19 mouse cellular contexts compared by ENCODE assay signal in the genomic region with DNA sequence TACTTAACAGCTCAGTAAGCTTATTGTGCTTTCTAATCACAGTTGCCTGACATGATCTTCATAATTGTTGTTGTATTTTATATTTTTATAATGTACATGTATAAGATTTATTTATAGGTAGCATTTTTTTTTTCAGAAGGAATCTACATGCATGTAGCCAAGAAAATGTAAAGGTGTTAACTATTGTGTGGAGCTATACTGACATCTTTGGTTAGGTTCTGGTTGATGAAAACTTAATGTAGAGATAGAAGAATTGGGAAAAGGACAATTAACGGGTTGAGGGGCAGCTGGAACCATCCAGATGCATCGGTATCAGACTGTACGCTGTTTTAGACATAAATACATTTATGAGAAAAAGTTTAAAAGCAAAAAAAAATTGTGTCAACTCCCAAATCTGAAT. TPM values are rescaled to one million over a fixed set of nuclear protein-coding genes. Genes with fewer than 3 reads are reported as not detected.
DNase-seq lines count a peak whose midpoint lies in the region; ATAC-seq and TF ChIP-seq lines count a peak whose summit lies in the region.
"Had no signal": no experiment of that assay in that cellular context is flagged by ENCODE, and none has a peak within 500 bp of the region (broad histone marks: within the 10 kb centered on the region; RNA-seq: fewer than 3 reads in every experiment).

No protein-coding gene starts in this region.

- H3K36me3 ChIP-seq in embryonic facial prominence, embryonic 13.5 days, result no peaks in the 10 kb centered on the region
- no peaks in the 10 kb centered on the region for H3K36me3 ChIP-seq in embryonic facial prominence, embryonic 10.5 days (replicated peaks)
- no peaks in the 10 kb centered on the region for H3K36me3 ChIP-seq in hindbrain, embryonic 14.5 days (replicated peaks; ENCODE audit: control insufficient read depth, insufficient read depth)
- H3K36me3 ChIP-seq in midbrain, postnatal 0 days (ENCODE audit: insufficient read depth, low read length), result no peaks in the 10 kb centered on the region
- H3K36me3 ChIP-seq in heart, embryonic 12.5 days, result no peaks in the 10 kb centered on the region
- H3K36me3 ChIP-seq: intestine, embryonic 15.5 days; kidney, embryonic 15.5 days had no signal

- H3K27me3 ChIP-seq in embryonic facial prominence, embryonic 13.5 days, result no peaks in the 10 kb centered on the region
- H3K27me3 ChIP-seq in embryonic facial prominence, embryonic 10.5 days (replicated peaks; ENCODE audit: low read depth, poor library complexity, severe bottlenecking), result no peaks in the 10 kb centered on the region
- no peaks in the 10 kb centered on the region for H3K27me3 ChIP-seq in hindbrain, embryonic 14.5 days (ENCODE audit: control insufficient read depth, insufficient read depth, low read length)
- no peaks in the 10 kb centered on the region for H3K27me3 ChIP-seq in midbrain, postnatal 0 days (ENCODE audit: insufficient read depth, low read length)
- H3K27me3 ChIP-seq in heart, embryonic 12.5 days (replicated peaks), result no peaks in the 10 kb centered on the region
- H3K27me3 ChIP-seq: intestine, embryonic 15.5 days had no signal

- H3K4me2 ChIP-seq in embryonic facial prominence, embryonic 13.5 days, result 0 out of 2 replicates have a peak overlapping the region, but pooled peaks have one; percentile 63
- H3K4me2 ChIP-seq in hindbrain, embryonic 14.5 days (replicated peaks), result peak overlapping the region; percentile 62
- peak overlapping the region; percentile 54 for H3K4me2 ChIP-seq in midbrain, postnatal 0 days (ENCODE audit: low read depth, low read length, poor library complexity, severe bottlenecking)
- H3K4me2 ChIP-seq in heart, embryonic 12.5 days, result no peak overlapping the region

- no peaks in the 10 kb centered on the region for H3K9me3 ChIP-seq in embryonic facial prominence, embryonic 13.5 days
- H3K9me3 ChIP-seq in embryonic facial prominence, embryonic 10.5 days, result no peaks in the 10 kb centered on the region
- H3K9me3 ChIP-seq in hindbrain, embryonic 14.5 days (ENCODE audit: control insufficient read depth, low read length), result no peaks in the 10 kb centered on the region
- H3K9me3 ChIP-seq in midbrain, postnatal 0 days (ENCODE audit: low read length), result no peaks in the 10 kb centered on the region
- no peaks in the 10 kb centered on the region for H3K9me3 ChIP-seq in heart, embryonic 12.5 days (replicated peaks)
- H3K9me3 ChIP-seq: intestine, embryonic 15.5 days; kidney, embryonic 15.5 days had no signal

- DNase-seq in embryonic facial prominence, embryonic 10.5 days (ENCODE audit: low spot score), result no peak
- DNase-seq in layer of hippocampus, adult 2 months (ENCODE audit: low spot score in 2 of 2), result no peak
- DNase-seq in layer of hippocampus, postnatal 14 days (ENCODE audit: low spot score in 2 of 2), result no peak
- DNase-seq in hindbrain, embryonic 14.5 days (ENCODE audit: low spot score), result peak; percentile 50
- peak; percentile 48 for DNase-seq in midbrain, postnatal 0 days (ENCODE audit: low spot score)
- no peak for DNase-seq in layer of hippocampus, adult 8-10 months (ENCODE audit: low spot score in 2 of 2)
- DNase-seq: gastrocnemius, postnatal 14 days; heart, adult 18-20 months; heart, postnatal 36 days; lung, adult 18-20 months; lung, postnatal 14 days; spleen, adult 18-20 months; thymus, adult 18-20 months had no signal

- WGBS in embryonic facial prominence, embryonic 13.5 days, result 75% methylated on average over 3 of the region's 3 CpGs
- WGBS in embryonic facial prominence, embryonic 10.5 days, result 79% methylated on average over 3 of the region's 3 CpGs
- WGBS in hindbrain, embryonic 14.5 days, result 64% methylated on average over 3 of the region's 3 CpGs
- 56% methylated on average over 3 of the region's 3 CpGs for WGBS in midbrain, postnatal 0 days
- 65% methylated on average over 3 of the region's 3 CpGs for WGBS in heart, embryonic 12.5 days

- H3K4me1 ChIP-seq in embryonic facial prominence, embryonic 13.5 days, result peaks cover 2% of the 10 kb centered on the region; the same call in 1 of the 2 replicates
- 0 out of 2 replicates have a peak, but pooled peaks cover 2% of the 10 kb centered on the region for H3K4me1 ChIP-seq in embryonic facial prominence, embryonic 10.5 days
- H3K4me1 ChIP-seq in hindbrain, embryonic 14.5 days (replicated peaks; ENCODE audit: control insufficient read depth, insufficient read depth, low read length), result 0 out of 2 replicates have a peak, but pooled peaks cover 11% of the 10 kb centered on the region
- no peaks in the 10 kb centered on the region for H3K4me1 ChIP-seq in midbrain, postnatal 0 days (ENCODE audit: insufficient read depth, low read length)
- no peaks in the 10 kb centered on the region for H3K4me1 ChIP-seq in heart, embryonic 12.5 days (replicated peaks)
- H3K4me1 ChIP-seq: intestine, embryonic 15.5 days had no signal

- no peak overlapping the region for H3K9ac ChIP-seq in embryonic facial prominence, embryonic 13.5 days
- H3K9ac ChIP-seq in hindbrain, embryonic 14.5 days, result peak overlapping the region; percentile 71
- peak overlapping the region; percentile 63; the same call in 1 of the 2 replicates for H3K9ac ChIP-seq in midbrain, postnatal 0 days (replicated peaks; ENCODE audit: low read length, poor library complexity, severe bottlenecking)
- no peak overlapping the region for H3K9ac ChIP-seq in heart, embryonic 12.5 days

- H3K4me3 ChIP-seq in embryonic facial prominence, embryonic 13.5 days, result no peak overlapping the region
- no peak overlapping the region for H3K4me3 ChIP-seq in embryonic facial prominence, embryonic 10.5 days
- H3K4me3 ChIP-seq in layer of hippocampus, adult 2 months, result peak overlapping the region; percentile 74; the same call in 1 of the 2 replicates
- H3K4me3 ChIP-seq in hindbrain, embryonic 14.5 days (replicated peaks; ENCODE audit: low read length), result peak overlapping the region; percentile 45; the same call in 1 of the 2 replicates
- H3K4me3 ChIP-seq in midbrain, postnatal 0 days (ENCODE audit: low read depth, low read length), result peak overlapping the region; percentile 46
- no peak overlapping the region for H3K4me3 ChIP-seq in heart, embryonic 12.5 days
- H3K4me3 ChIP-seq: erythroblast, embryonic 14.5 days had no signal

- H3K27ac ChIP-seq in embryonic facial prominence, embryonic 13.5 days, result no peak overlapping the region
- H3K27ac ChIP-seq in embryonic facial prominence, embryonic 10.5 days (replicated peaks), result no peak overlapping the region
- peak overlapping the region; percentile 89; the same call in 1 of the 2 replicates for H3K27ac ChIP-seq in layer of hippocampus, adult 2 months
- 0 out of 2 replicates have a peak overlapping the region, but pooled peaks have one; percentile 77 for H3K27ac ChIP-seq in hindbrain, embryonic 14.5 days
- H3K27ac ChIP-seq in midbrain, postnatal 0 days (ENCODE audit: low read depth, low read length), result peak overlapping the region; percentile 63; the same call in 1 of the 2 replicates
- no peak overlapping the region for H3K27ac ChIP-seq in heart, embryonic 12.5 days (ENCODE audit: poor library complexity, severe bottlenecking)
- H3K27ac ChIP-seq: intestine, embryonic 15.5 days; kidney, embryonic 15.5 days had no signal

- TF ChIP-seq CTCF in layer of hippocampus, adult 2 months (conservative IDR thresholded peaks at IDR 0.05), result no peak; the same call in 1 of the 2 replicates
- TF ChIP-seq CTCF in midbrain, postnatal 0 days (IDR thresholded peaks at IDR 0.05), result peak; percentile 66

- ATAC-seq in embryonic facial prominence, embryonic 13.5 days (ENCODE audit: insufficient number of reproducible peaks, insufficient read depth, low FRiP score, low TSS enrichment, low read depth), result no peak
- no peak for ATAC-seq in hindbrain, embryonic 14.5 days (ENCODE audit: low FRiP score)
- ATAC-seq in midbrain, postnatal 0 days (ENCODE audit: low FRiP score), result no peak
- ATAC-seq in heart, embryonic 12.5 days (ENCODE audit: insufficient number of reproducible peaks, low FRiP score), result no peak

RNA-seq across cellular contexts. Expression of gene Cdh10, which starts 1.0 kb away (rescaled TPM):
- polyA plus RNA-seq in embryonic facial prominence, embryonic 13.5 days (2015; fragmentation: Nextera tagmentation; extraction: Ambion mirVana), result 5.8 and 8.2 TPM in 2 replicates
- polyA plus RNA-seq in embryonic facial prominence, embryonic 10.5 days (2016; fragmentation: Nextera tagmentation; extraction: Ambion mirVana), result 1.1 and 1.9 TPM in 2 replicates
- total RNA-seq in layer of hippocampus, adult 2 months (2021), result 10 to 100 TPM; 31.5 to 33.4 TPM
- 10 to 100 TPM; 47.1 to 47.4 TPM for total RNA-seq in layer of hippocampus, postnatal 14 days (2021)
- polyA plus RNA-seq in hindbrain, embryonic 14.5 days (2014; fragmentation: Nextera tagmentation; extraction: Ambion mirVana), result 31.2 and 35.2 TPM in 2 replicates
- 44.1 and 44.9 TPM in 2 replicates for total RNA-seq in midbrain, postnatal 0 days (2014; rRNA removed)
- 24.4 and 27.5 TPM in 2 replicates for polyA plus RNA-seq in midbrain, postnatal 0 days (2015; fragmentation: Nextera tagmentation; extraction: Ambion mirVana)
- polyA plus RNA-seq in heart, embryonic 12.5 days (2016; fragmentation: Nextera tagmentation; extraction: Ambion mirVana), result 0.98 and 1.0 TPM in 2 replicates
- total RNA-seq in layer of hippocampus, adult 8-10 months (2022), result 10 to 100 TPM; 35.5 to 37.8 (median 35.8) TPM
- total RNA-seq: heart, adult 18-20 months; heart, postnatal 36 days; megakaryocyte, adult 5-6 weeks had no signal
- polyA plus RNA-seq: erythroblast, embryonic 14.5 days had no signal

Comparison
In these comparisons a context has a peak if more than half of its experiments do, and no peak if none do; other contexts are left out.
1. H3K27ac ChIP-seq: peak in layer of hippocampus, adult 2 months (single experiment), hindbrain, embryonic 14.5 days (single experiment) and midbrain, postnatal 0 days (single experiment); none in embryonic facial prominence, embryonic 13.5 days (single experiment), embryonic facial prominence, embryonic 10.5 days (single experiment) and heart, embryonic 12.5 days (single experiment).
2. H3K4me3 ChIP-seq: peak in layer of hippocampus, adult 2 months (single experiment), hindbrain, embryonic 14.5 days (single experiment) and midbrain, postnatal 0 days (single experiment); none in embryonic facial prominence, embryonic 13.5 days (single experiment), embryonic facial prominence, embryonic 10.5 days (single experiment) and heart, embryonic 12.5 days (single experiment).
3. H3K9ac ChIP-seq: peak in hindbrain, embryonic 14.5 days (single experiment) and midbrain, postnatal 0 days (single experiment); none in embryonic facial prominence, embryonic 13.5 days (single experiment) and heart, embryonic 12.5 days (single experiment).
4. DNase-seq: peak in hindbrain, embryonic 14.5 days (single experiment) and midbrain, postnatal 0 days (single experiment); none in embryonic facial prominence, embryonic 10.5 days (single experiment), layer of hippocampus, adult 2 months (0 of 2), layer of hippocampus, postnatal 14 days (0 of 2) and layer of hippocampus, adult 8-10 months (0 of 2).